Mouse (Mus musculus): ENCODE measurements around the gene Cldn18. TPM values are rescaled to one million over a fixed set of nuclear protein-coding genes. Genes with fewer than 3 reads are reported as not detected.
A peak's percentile ranks its signal among the peaks of the same experiment; 100 is the strongest.

Gene Cldn18
- polyA plus RNA-seq, 1 experiment from 2014 or later: 0.84 TPM

DNA sequence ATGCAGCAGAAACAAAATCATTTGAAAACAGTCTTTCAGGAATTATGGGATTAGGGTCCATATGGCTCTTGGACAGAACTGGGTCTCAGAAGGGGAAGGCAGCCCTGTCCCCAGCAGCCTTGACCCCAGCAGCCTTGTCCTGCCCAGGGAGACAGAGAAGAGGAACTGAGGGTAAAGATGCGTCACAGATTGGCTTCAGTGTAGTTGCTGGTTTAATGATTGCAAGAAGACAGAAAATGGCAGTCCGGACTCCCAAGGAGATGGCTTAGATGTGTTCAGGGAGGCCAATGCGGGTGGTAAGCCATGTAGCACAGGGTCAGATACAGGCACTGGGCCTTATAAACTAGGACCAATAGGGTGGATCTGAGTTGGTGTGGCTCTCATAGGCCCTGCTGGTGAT is 41.4 kb downstream of the Cldn18 start:
- Histone ChIP-seq H3K9me3 (no peaks in the 10 kb centered on the region), H3K27ac (replicated peaks) (no peak overlapping the region), H3K4me3 (no peak overlapping the region), H3K9ac (no peak overlapping the region), H3K36me3 (no peaks in the 10 kb centered on the region), H3K4me2 (no peak overlapping the region), H3K27me3 (no peaks in the 10 kb centered on the region), H3K4me1 (replicated peaks) (no peaks in the 10 kb centered on the region)
- ATAC-seq (ENCODE audit: low read depth): no peak
- WGBS: 79% methylated on average over 3 of the region's 3 CpGs

DNA sequence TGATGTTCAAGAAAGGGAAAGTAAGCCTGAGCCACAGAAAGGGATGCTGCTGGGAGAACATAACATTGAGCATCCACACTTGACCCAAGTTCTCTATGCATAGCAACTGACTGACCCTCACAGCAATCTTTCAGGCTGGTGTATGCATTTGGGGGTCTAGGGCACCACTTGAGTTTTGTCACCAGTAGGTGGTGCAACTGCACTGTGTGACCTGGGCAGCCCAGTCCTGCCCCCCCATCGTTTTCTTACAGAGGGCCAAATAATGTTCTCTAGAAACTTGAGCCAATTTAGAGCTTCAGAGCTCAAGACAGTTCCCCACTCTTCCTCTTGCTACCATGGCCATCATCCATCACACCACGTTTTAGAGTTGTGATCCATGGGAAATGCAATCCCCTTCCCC is 45.5 kb downstream of the Cldn18 start:
- Histone ChIP-seq H3K4me2 (no peak overlapping the region), H3K9me3 (no peaks in the 10 kb centered on the region), H3K9ac (no peak overlapping the region), H3K36me3 (peaks cover 29% of the 10 kb centered on the region), H3K27me3 (no peaks in the 10 kb centered on the region), H3K4me1 (replicated peaks) (no peaks in the 10 kb centered on the region), H3K27ac (replicated peaks) (no peak overlapping the region), H3K4me3 (no peak overlapping the region)
- 38% methylated on average over 2 of the region's 2 CpGs for WGBS
- ATAC-seq (ENCODE audit: low read depth): no peak

DNA sequence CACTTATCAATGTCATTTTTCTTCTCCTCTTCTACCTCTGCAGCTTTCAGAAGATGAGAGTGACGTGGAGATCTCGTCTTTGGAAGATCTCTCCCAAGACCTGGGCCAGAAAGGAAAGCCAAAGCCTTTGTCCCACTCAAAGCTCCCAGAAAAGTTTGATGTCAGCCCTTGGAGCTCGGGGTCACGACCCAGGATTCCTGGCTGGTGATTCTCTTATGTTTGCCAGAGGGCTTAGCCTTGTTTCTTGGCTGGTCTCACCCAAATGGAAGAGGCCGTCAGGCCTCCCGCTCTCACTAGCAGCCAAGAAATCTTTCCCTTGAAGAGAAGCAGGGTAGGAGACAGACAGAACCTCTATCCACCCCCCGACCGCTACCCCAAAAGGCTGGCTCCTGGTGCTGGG is 49.5 kb downstream of the Cldn18 start:
- Histone ChIP-seq H3K36me3 (peaks cover 50% of the 10 kb centered on the region), H3K9ac (no peak overlapping the region), H3K4me1 (replicated peaks) (no peaks in the 10 kb centered on the region), H3K27ac (replicated peaks) (no peak overlapping the region), H3K9me3 (no peaks in the 10 kb centered on the region), H3K4me2 (no peak overlapping the region), H3K4me3 (no peak overlapping the region), H3K27me3 (no peaks in the 10 kb centered on the region)
- WGBS: 95% methylated on average over 8 of the region's 8 CpGs
- no peak for ATAC-seq (ENCODE audit: low read depth)

DNA sequence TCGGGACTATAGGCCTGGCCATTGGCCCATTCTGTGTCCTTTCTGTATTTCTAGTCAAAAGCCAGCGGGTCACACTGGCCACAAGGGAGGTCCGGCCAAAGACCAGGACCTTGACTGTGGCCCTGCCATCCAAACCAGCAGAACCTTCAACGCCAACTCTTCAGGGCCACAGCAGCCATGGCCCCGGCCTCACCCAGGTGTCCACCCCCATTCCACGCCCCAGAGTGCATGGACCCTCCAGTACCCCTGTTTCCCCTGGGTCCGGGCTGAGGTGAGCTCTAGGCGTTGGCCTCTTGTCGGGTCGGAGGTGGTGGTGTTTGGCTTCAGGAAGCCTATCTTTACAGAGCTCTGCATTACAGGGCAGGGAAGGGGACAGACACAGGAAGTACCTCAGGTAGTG is 54.2 kb downstream of the Cldn18 start:
- 0 out of 2 replicates have a peak, but pooled peaks have one; percentile 44 for ATAC-seq (ENCODE audit: low read depth)
- Histone ChIP-seq H3K4me2 (no peak overlapping the region), H3K9ac (no peak overlapping the region), H3K36me3 (peaks cover 38% of the 10 kb centered on the region), H3K27me3 (no peaks in the 10 kb centered on the region), H3K4me1 (replicated peaks) (peaks cover 9% of the 10 kb centered on the region; the same call in 1 of the 2 replicates), H3K27ac (replicated peaks) (no peak overlapping the region), H3K4me3 (no peak overlapping the region), H3K9me3 (no peaks in the 10 kb centered on the region)
- 92% methylated on average over 10 of the region's 10 CpGs for WGBS

DNA sequence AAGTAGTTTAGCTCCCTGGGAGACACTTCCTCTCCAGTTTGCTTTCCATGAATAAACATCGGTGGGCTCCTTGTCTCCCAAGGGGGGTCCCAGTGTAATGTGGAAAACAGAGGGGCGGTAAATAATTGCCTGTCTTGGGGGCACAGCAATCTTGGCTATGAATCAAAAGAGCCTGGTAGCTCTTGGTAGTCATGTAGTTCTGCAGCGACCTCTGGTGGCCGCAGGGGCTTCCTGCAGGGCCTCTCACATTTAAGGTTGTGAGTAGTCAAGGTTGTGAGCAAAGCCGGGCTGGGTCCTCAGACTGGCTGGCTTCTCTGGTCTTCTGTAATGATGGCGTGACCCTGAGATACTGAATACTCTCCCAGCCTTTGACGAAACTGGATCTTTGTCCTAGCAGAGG is 54.7 kb downstream of the Cldn18 start:
- H3K4me1 ChIP-seq (replicated peaks): peaks cover 9% of the 10 kb centered on the region; the same call in 1 of the 2 replicates
- no peaks in the 10 kb centered on the region for H3K27me3 ChIP-seq
- peaks cover 34% of the 10 kb centered on the region for H3K36me3 ChIP-seq
- H3K4me3 ChIP-seq: no peak overlapping the region
- no peaks in the 10 kb centered on the region for H3K9me3 ChIP-seq
- WGBS: 24% methylated on average over 7 of the region's 7 CpGs
- 0 out of 2 replicates have a peak overlapping the region, but pooled peaks have one; percentile 34 for H3K27ac ChIP-seq (replicated peaks)
- peak; percentile 71 for ATAC-seq (ENCODE audit: low read depth)
- no peak overlapping the region for H3K9ac ChIP-seq
- no peak overlapping the region for H3K4me2 ChIP-seq

DNA sequence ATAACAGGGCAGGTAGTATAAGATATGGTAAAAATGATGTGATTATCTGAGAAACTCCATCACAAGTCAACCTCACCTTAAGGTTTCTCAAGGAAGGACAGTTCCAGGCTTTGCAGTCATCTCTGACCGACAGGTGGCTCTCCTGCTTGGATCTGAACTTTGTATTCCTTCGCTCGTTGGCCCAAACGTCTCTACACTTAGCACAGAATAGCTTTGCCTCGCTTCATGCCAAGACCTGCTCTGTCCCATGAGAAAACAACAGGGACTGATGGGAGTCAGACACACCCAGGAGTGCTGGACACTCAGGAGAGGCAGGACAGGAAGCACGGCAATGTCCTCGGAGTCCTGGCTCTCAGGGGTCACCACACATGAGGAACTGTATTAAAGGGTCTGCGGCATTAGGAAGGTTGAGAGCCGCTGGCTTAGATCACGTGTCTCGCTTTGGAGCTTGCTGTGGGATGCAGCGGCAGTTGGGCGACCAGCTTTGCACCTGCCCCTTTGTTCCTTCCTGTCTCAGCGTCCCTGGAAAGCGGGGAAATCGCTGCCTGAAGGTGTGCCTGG is 55.4 kb downstream of the Cldn18 start:
- H3K4me2 ChIP-seq: no peak overlapping the region
- H3K9me3 ChIP-seq: no peaks in the 10 kb centered on the region
- ATAC-seq (ENCODE audit: low read depth): no peak
- WGBS: 83% methylated on average over 16 of the region's 16 CpGs
- H3K4me1 ChIP-seq (replicated peaks): peaks cover 9% of the 10 kb centered on the region; the same call in 1 of the 2 replicates
- H3K27me3 ChIP-seq: no peaks in the 10 kb centered on the region
- H3K27ac ChIP-seq (replicated peaks): peak overlapping the region; percentile 34; the same call in 1 of the 2 replicates
- peaks cover 34% of the 10 kb centered on the region for H3K36me3 ChIP-seq
- no peak overlapping the region for H3K4me3 ChIP-seq
- H3K9ac ChIP-seq: no peak overlapping the region

DNA sequence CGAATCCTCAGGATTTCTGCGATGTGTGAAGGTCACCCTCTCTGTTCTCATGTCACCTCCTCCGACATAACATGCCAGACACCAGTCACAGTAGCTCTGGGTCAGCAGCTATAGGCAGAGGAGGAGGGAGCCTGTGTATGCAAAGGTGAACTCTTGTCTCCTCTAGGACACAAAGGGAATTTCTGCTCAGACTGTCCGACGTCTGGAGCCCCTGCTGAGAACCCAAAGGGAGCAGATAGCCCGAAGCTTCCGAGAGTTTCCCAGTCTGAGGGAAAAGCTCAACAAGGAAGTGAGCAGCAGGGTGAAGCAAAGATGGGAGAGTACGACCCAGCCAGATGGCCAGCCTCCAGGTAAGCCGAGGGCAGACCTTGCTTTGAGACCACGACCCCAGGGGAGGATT is 56.3 kb downstream of the Cldn18 start:
- Histone ChIP-seq H3K9ac (no peak overlapping the region), H3K27me3 (no peaks in the 10 kb centered on the region), H3K27ac (replicated peaks) (no peak overlapping the region), H3K4me3 (no peak overlapping the region), H3K4me1 (replicated peaks) (peaks cover 9% of the 10 kb centered on the region; the same call in 1 of the 2 replicates), H3K9me3 (no peaks in the 10 kb centered on the region), H3K36me3 (peaks cover 38% of the 10 kb centered on the region), H3K4me2 (no peak overlapping the region)
- WGBS: 78% methylated on average over 10 of the region's 10 CpGs
- ATAC-seq (ENCODE audit: low read depth): no peak

DNA sequence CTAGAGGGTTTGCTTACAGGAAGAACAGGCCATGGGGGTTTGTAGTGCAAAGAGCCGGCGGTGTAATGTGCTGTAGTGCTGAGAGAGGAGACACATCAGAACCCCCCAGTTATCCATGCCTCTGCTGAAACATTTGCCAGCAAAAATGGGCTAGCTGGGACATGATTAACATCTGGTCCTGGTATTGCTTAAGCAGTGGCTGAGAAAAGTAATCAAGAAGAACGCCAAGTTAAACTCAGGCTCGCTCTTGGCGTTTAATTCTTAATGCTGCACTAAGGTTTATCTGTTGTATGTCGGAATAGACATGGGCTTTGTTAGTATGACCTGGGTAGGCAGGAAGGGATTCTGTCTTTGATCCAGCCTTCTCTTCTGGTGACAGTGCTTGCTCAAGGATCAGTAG is 71.0 kb downstream of the Cldn18 start:
- H3K9ac ChIP-seq: no peak overlapping the region
- ATAC-seq (ENCODE audit: low read depth): no peak

DNA sequence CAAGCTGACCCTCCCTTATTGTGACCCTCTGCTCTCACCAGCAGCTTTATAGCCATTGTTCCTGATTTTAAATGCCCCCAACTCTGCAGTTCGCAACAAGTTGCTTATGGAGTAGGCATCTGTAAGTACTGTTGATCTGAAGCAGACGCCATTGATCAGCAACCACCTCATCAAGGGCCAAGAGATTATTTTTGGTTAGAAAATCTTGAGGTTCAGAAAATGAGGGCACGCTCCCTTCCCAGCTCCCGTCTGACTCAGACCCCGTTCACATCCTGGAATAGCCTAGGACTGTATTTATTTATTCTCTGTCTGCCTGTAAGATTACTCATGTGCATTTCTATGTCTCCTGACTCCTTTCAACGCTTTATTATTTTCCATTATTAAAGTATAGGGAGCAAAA is 71.7 kb downstream of the Cldn18 start:
- 79% methylated on average over 6 of the region's 6 CpGs for WGBS

More for the DNA sequence above, 71.0 kb downstream of the Cldn18 start:
- Histone ChIP-seq H3K9me3 (no peaks in the 10 kb centered on the region), H3K4me1 (replicated peaks) (no peaks in the 10 kb centered on the region), H3K36me3 (peaks cover 51% of the 10 kb centered on the region), H3K4me3 (no peak overlapping the region), H3K27ac (replicated peaks) (no peak overlapping the region), H3K27me3 (no peaks in the 10 kb centered on the region), H3K4me2 (no peak overlapping the region)
- WGBS: 91% methylated on average over 6 of the region's 6 CpGs

DNA sequence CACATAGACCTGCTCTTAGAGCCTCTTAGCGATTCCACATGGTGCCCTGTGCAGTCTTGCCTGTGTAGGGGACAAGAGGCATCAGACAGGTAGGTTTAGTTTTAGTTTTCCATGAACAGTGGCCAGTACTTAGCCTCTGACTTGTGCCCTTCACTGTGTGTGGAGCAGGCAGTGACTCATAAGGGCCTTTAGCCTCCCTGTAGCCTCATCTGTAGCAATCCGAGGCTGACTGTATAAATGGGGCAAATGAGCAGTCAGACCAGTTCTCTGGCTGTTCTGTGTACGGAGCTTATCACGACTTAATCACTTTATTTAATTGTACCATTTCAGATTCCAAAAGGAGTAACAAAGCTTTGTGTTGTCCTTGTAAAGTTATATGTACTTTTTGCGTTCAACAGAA is 77.1 kb downstream of the Cldn18 start:
- H3K27ac ChIP-seq (replicated peaks): no peak overlapping the region
- H3K27me3 ChIP-seq: no peaks in the 10 kb centered on the region
- H3K9ac ChIP-seq: no peak overlapping the region
- peaks cover 40% of the 10 kb centered on the region for H3K36me3 ChIP-seq
- H3K4me2 ChIP-seq: no peak overlapping the region
- H3K9me3 ChIP-seq: no peaks in the 10 kb centered on the region
- H3K4me1 ChIP-seq (replicated peaks): no peaks in the 10 kb centered on the region
- 94% methylated on average over 5 of the region's 5 CpGs for WGBS
- no peak for ATAC-seq (ENCODE audit: low read depth)
- no peak overlapping the region for H3K4me3 ChIP-seq

More for the DNA sequence above, 71.7 kb downstream of the Cldn18 start:
- no peaks in the 10 kb centered on the region for H3K27me3 ChIP-seq
- H3K4me2 ChIP-seq: no peak overlapping the region
- no peaks in the 10 kb centered on the region for H3K4me1 ChIP-seq (replicated peaks)
- H3K9me3 ChIP-seq: no peaks in the 10 kb centered on the region
- peaks cover 44% of the 10 kb centered on the region for H3K36me3 ChIP-seq
- no peak overlapping the region for H3K27ac ChIP-seq (replicated peaks)
- H3K9ac ChIP-seq: no peak overlapping the region
- H3K4me3 ChIP-seq: no peak overlapping the region
- no peak for ATAC-seq (ENCODE audit: low read depth)

Other genes with a start within 250 kb of the Cldn18 start
- 60.1 and 63.7 TPM in 2 replicates for gene Armc8, start 148.4 kb downstream of the Cldn18 start, polyA plus RNA-seq (2015; fragmentation: Nextera tagmentation; extraction: Ambion mirVana)
- 23.0 and 25.0 TPM in 2 replicates for gene Dbr1, start 141.5 kb downstream of the Cldn18 start, polyA plus RNA-seq (2015; fragmentation: Nextera tagmentation; extraction: Ambion mirVana)
- not detected in 2 replicates for gene A4gnt, start 104.8 kb downstream of the Cldn18 start, polyA plus RNA-seq (2015; fragmentation: Nextera tagmentation; extraction: Ambion mirVana)
- 5.6 and 7.8 TPM in 2 replicates for gene Dzip1l, start 87.8 kb downstream of the Cldn18 start, polyA plus RNA-seq (2015; fragmentation: Nextera tagmentation; extraction: Ambion mirVana)
- gene Sox14, start 158.9 kb upstream of the Cldn18 start, polyA plus RNA-seq (2015; fragmentation: Nextera tagmentation; extraction: Ambion mirVana): 10.2 and 11.3 TPM in 2 replicates

Measured in neural tube, embryonic 13.5 days (tissue).